Mouse (Mus musculus): ENCODE data around the gene Cpxm1.

DNA sequence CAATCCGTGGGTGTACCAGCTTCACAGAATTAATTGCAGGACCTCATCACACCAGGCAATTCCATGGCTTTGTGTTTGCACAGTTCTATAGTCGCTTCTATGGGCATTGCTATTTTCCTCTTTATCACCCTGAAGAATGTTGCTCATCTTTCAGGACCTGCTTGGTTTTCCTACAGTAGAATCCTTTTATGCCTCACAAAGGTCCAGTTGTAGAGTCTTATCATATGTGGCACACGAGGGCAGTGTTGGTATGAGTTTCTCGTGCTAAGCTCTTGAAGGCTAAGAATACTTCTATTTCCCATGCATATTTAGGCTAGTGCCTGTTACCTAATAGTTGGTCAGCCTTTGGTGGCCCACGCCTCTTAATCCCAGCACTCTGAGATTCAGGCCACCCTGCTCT, 27.7 kb upstream of the Cpxm1 start:
- TF ChIP-seq POLR2A (IDR thresholded peaks at IDR 0.05; ENCODE audit: low read depth, low read length) (no peak), CTCF (conservative IDR thresholded peaks at IDR 0.05; ENCODE audit: insufficient read depth, insufficient read length, low read depth, low read length) (no peak)

Measured in kidney, adult 2 months (tissue).